Mouse (Mus musculus) hindbrain, postnatal 0 days (tissue): ENCODE measurements around the gene Rptor. TPM values are rescaled to one million over a fixed set of nuclear protein-coding genes. Genes with fewer than 3 reads are reported as not detected.

Experiments
- ATAC-seq: fragments of 200-750 bp; cut with Nextera tagmentation; 2 replicates; pipeline ENCODE4 v1.8.0; 2017; ENCODE audit warnings: mild to moderate bottlenecking, moderate TSS enrichment, moderate library complexity
- DNase-seq: peaks from one replicate; pipeline ENCODE4 v3.0.0-alpha.2; 2015; ENCODE audit warnings: low spot score
- H3K27ac ChIP-seq: fragments of 300-500 bp; sonication (generic); 2 replicates; pipeline ENCODE4 v1.5.1; 2014; ENCODE audit warnings: mild to moderate bottlenecking
- H3K27me3 ChIP-seq: fragments of 300-500 bp; sonication (generic); 2 replicates; pipeline ENCODE4 v1.6.1; 2014; ENCODE audit warnings: low read length, mixed read lengths; ENCODE audit not compliant: insufficient read depth
- H3K36me3 ChIP-seq: fragments of 300-500 bp; sonication (generic); 2 replicates; pipeline ENCODE4 v1.6.1; 2014; ENCODE audit warnings: low read length, mixed read lengths; ENCODE audit not compliant: insufficient read depth
- H3K4me1 ChIP-seq: fragments of 300-500 bp; sonication (generic); 2 replicates; pipeline ENCODE4 v1.6.1; 2014; ENCODE audit warnings: antibody characterized with exemption, low read length, mixed read lengths; ENCODE audit not compliant: insufficient read depth
- H3K4me2 ChIP-seq: fragments of 300-500 bp; sonication (generic); 2 replicates; pipeline ENCODE4 v1.6.1; 2014; ENCODE audit warnings: low read depth, mild to moderate bottlenecking, low read length, moderate library complexity, mixed read lengths
- H3K4me3 ChIP-seq: fragments of 300-500 bp; sonication (generic); 2 replicates; pipeline ENCODE4 v1.5.1; 2014; ENCODE audit warnings: low read length
- H3K9ac ChIP-seq: fragments of 300-500 bp; sonication (generic); replicated peaks from 2 replicates; pipeline ENCODE4 v1.6.1; 2014; ENCODE audit warnings: mild to moderate bottlenecking, low read length, moderate library complexity, mixed read lengths
- H3K9me3 ChIP-seq: fragments of 300-500 bp; sonication (generic); 2 replicates; pipeline ENCODE4 v1.6.1; 2016; ENCODE audit warnings: low read length, mixed read lengths
- CTCF ChIP-seq: IDR thresholded peaks from 2 replicates; pipeline ENCODE4 v1.5.1; 2016; ENCODE audit warnings: antibody characterized with exemption, control low read depth, low read depth
- WGBS: fragments of 180-500 bp; shearing (Covaris S2); extraction: QIAGEN DNeasy Blood & Tissue Kit; methylation state at CpG from one replicate; pipeline ENCODE4 v1.1.7; 2014; 5-methylcytosine and 5-hydroxymethylcytosine counted together
- polyA plus RNA-seq: library from polyadenylated mRNA; unstranded; fragments of >200 nt; fragmentation: Nextera tagmentation; extraction: Ambion mirVana; gene quantifications from 2 replicates; pipeline ENCODE4 v1.2.1, GENCODE M21; 2015
- total RNA-seq: library from RNA; depleted of rRNA; stranded (reverse); fragments of >200 nt; gene quantifications from 2 replicates; pipeline ENCODE4 v1.2.3, GENCODE M21; 2014

Gene Rptor
- total and polyA plus RNA-seq, 2 experiments from 2014 or later, result 8.7 to 69.0 TPM

- Histone ChIP-seq H3K36me3 (no peaks in the 10 kb centered on the region), H3K9me3 (no peaks in the 10 kb centered on the region), H3K27me3 (no peaks in the 10 kb centered on the region), H3K4me3 (no peak overlapping the region), H3K4me1 (0 out of 2 replicates have a peak, but pooled peaks cover 8% of the 10 kb centered on the region), H3K27ac (no peak overlapping the region), H3K9ac (no peak overlapping the region), H3K4me2 (no peak overlapping the region)
- WGBS, result 87% methylated on average over 3 of the region's 3 CpGs
- TF ChIP-seq CTCF, result no peak
- DNase-seq (no peak), ATAC-seq (no peak)
These were observed 26.4 kb downstream of the Rptor start for GRCm38 (mm10) chr11:119629072-119629471.

DNA sequence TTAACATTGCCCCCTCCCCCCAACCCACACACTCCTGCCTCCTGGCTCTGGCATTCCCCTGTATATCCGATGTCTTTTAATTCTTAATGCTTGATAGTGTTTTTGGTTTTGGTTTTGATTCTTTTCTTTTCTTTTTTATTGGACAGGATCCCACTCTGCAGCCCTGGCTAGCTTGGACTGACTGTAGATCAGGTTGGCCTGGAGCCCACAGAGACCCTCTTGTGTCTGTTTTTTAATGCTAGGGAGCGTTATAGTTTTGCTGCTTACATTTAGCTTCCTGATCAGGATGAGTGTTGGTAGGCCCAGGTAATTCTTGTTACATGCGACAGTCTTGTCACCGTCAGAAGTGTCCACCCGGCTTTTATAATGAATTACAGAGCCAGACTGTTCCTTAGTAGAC, 27.6 kb downstream of the Rptor start:
- ATAC-seq (no peak), DNase-seq (no peak)
- no peak overlapping the region for H3K4me3 ChIP-seq
- no peak overlapping the region for H3K27ac ChIP-seq
- no peaks in the 10 kb centered on the region for H3K9me3 ChIP-seq
- no peak overlapping the region for H3K9ac ChIP-seq
- no peak overlapping the region for H3K4me2 ChIP-seq
- TF ChIP-seq CTCF, result no peak
- no peaks in the 10 kb centered on the region for H3K27me3 ChIP-seq
- peaks cover 11% of the 10 kb centered on the region; the same call in 1 of the 2 replicates for H3K4me1 ChIP-seq
- WGBS, result 65% methylated on average over 5 of the region's 5 CpGs
- no peaks in the 10 kb centered on the region for H3K36me3 ChIP-seq

GRCm38 (mm10) chr11:119631222-119631870, 28.6 kb downstream of the Rptor start:
- ATAC-seq (no peak), DNase-seq (no peak)
- H3K4me2 ChIP-seq, result no peak overlapping the region
- H3K36me3 ChIP-seq, result no peaks in the 10 kb centered on the region
- no peaks in the 10 kb centered on the region for H3K27me3 ChIP-seq
- H3K4me3 ChIP-seq, result no peak overlapping the region
- no peaks in the 10 kb centered on the region for H3K9me3 ChIP-seq
- H3K9ac ChIP-seq, result no peak overlapping the region
- 70% methylated on average over 3 of the region's 3 CpGs for WGBS
- TF ChIP-seq CTCF, result no peak
- H3K4me1 ChIP-seq, result peaks cover 11% of the 10 kb centered on the region; the same call in 1 of the 2 replicates
- H3K27ac ChIP-seq, result no peak overlapping the region

DNA sequence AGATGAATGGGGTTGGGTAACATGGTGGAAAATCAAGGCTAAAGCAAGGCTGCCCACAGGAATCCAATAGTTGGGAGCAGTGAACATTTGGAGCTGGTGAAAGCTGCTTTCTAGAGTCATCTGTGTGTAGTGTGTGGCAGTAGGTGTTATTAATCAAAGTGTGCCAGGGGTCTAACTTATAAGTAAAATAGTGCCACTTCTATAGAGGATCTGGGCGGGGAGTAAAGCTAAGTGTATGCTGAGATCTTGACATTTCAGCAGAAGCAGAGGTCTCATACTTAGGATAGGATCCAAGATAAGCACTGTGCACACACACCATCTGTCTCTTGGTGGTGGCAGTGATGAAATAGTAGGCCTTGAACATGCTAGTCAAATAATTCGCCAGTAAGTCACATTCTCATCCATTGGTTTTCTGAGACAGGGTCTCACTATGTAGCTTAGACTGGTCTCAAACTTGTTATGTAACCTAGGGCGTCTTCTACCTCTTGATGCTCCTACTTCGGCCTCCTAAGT, 33.7 kb downstream of the Rptor start:
- Histone ChIP-seq H3K4me3 (no peak overlapping the region), H3K27ac (no peak overlapping the region), H3K4me1 (peaks cover 13% of the 10 kb centered on the region), H3K9me3 (no peaks in the 10 kb centered on the region), H3K4me2 (no peak overlapping the region), H3K36me3 (no peaks in the 10 kb centered on the region), H3K27me3 (no peaks in the 10 kb centered on the region), H3K9ac (no peak overlapping the region)
- no peak for TF ChIP-seq CTCF
- ATAC-seq (no peak), DNase-seq (no peak)
- WGBS, result 93% methylated on average over 4 of the region's 4 CpGs

DNA sequence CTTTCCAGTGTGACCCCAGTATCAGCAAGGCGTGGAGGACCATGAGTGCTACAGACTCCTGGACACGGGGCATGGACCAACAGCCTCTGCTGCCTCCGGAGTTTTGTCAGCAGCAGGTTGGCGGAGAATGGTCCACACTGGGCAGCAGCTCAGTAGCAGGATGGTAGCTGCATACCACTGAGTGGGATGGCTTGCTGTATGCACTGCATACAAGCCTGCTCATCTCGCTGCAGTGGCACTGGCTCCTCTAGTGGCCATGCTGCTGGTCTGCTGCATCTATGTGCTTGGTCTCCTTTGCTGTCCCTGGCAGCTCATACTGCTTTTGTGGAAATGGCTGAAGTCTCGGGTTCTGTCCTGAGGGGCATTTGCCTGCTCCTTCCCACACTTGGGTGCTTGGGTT, 34.8 kb downstream of the Rptor start:
- 80% methylated on average over 6 of the region's 6 CpGs for WGBS
- Histone ChIP-seq H3K4me1 (peaks cover 19% of the 10 kb centered on the region), H3K27ac (no peak overlapping the region), H3K4me2 (no peak overlapping the region), H3K4me3 (no peak overlapping the region), H3K9ac (no peak overlapping the region), H3K36me3 (no peaks in the 10 kb centered on the region), H3K9me3 (no peaks in the 10 kb centered on the region), H3K27me3 (no peaks in the 10 kb centered on the region)
- peak; percentile 67; the same call in 1 of the 2 replicates for ATAC-seq
- peak; percentile 56 for DNase-seq
- TF ChIP-seq CTCF, result peak; percentile 81

DNA sequence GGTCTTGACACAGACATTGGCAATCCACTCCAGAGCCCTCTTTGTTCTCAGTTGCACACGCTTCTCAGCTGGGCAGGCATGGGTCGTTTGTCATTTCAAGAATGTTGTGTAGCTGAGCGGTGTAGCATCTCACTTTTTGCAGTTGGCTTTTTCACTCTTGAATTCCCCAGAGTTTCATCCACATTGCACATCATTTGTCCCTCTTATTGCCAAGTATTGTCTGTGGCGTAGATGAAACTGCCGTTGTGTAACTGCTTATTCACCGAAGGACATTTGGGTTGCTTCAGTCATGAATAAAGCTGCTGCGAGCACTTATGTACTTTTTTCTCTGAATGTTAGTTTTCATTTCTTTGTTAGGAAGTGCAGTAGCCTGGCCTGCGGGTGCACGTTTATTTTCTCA, 37.8 kb downstream of the Rptor start:
- Histone ChIP-seq H3K9me3 (no peaks in the 10 kb centered on the region), H3K4me1 (peaks cover 22% of the 10 kb centered on the region), H3K9ac (no peak overlapping the region), H3K4me2 (no peak overlapping the region), H3K27me3 (no peaks in the 10 kb centered on the region), H3K27ac (no peak overlapping the region), H3K4me3 (no peak overlapping the region), H3K36me3 (no peaks in the 10 kb centered on the region)
- no peak for TF ChIP-seq CTCF
- no peak for ATAC-seq
- no peak for DNase-seq
- 55% methylated on average over 9 of the region's 9 CpGs for WGBS

GRCm38 (mm10) chr11:119641831-119642381, 39.2 kb downstream of the Rptor start:
- Histone ChIP-seq H3K4me1 (peaks cover 22% of the 10 kb centered on the region), H3K9ac (no peak overlapping the region), H3K4me3 (no peak overlapping the region), H3K36me3 (no peaks in the 10 kb centered on the region), H3K4me2 (no peak overlapping the region), H3K27me3 (no peaks in the 10 kb centered on the region), H3K9me3 (no peaks in the 10 kb centered on the region), H3K27ac (peak overlapping the region; percentile 11; the same call in 1 of the 2 replicates)
- 66% methylated on average over 9 of the region's 9 CpGs for WGBS
- DNase-seq (peak; percentile 56), ATAC-seq (no peak)
- TF ChIP-seq CTCF, result no peak; the same call in 1 of the 2 replicates
